Mouse (Mus musculus): ENCODE measurements at regions not wholly inside any gene's neighbourhood (a gene's known extent, or its start where the extent isn't known, plus 50 kb on each side); places are given as distances from the start of the nearest gene placed in this dataset.

- Histone ChIP-seq H3K4me1 (ENCODE audit: control insufficient read depth, insufficient read depth, low read length) (0 out of 2 replicates have a peak, but pooled peaks cover 4% of the 10 kb centered on the region), H3K36me3 (ENCODE audit: control insufficient read depth, insufficient read depth, low read length) (no peaks in the 10 kb centered on the region), H3K27ac (replicated peaks; ENCODE audit: insufficient read depth, low read depth, low read length) (no peak overlapping the region), H3K27me3 (ENCODE audit: control insufficient read depth, insufficient read depth, low read length) (no peaks in the 10 kb centered on the region), H3K9ac (ENCODE audit: low read depth, low read length) (no peak overlapping the region), H3K4me3 (ENCODE audit: insufficient read depth, low read depth, low read length) (no peak overlapping the region), H3K79me2 (ENCODE audit: control insufficient read depth, insufficient read depth, low read length) (no peaks in the 10 kb centered on the region)
- WGBS: 51% methylated on average over 8 of the region's 8 CpGs
- TF ChIP-seq POLR2A (IDR thresholded peaks at IDR 0.05; ENCODE audit: extremely low read depth, insufficient read depth, low read length) (no peak), CTCF (IDR thresholded peaks at IDR 0.05; ENCODE audit: low read depth, low read length) (no peak)
- DNase-seq (ENCODE audit: extremely low read depth, low read depth, low spot score): peak; percentile 84
These were observed 54.2 kb upstream of the Bhlhe40 start for GRCm38 (mm10) chr6:108606231-108606630.

- DNase-seq (ENCODE audit: extremely low read depth, low read depth, low spot score): no peak
- no peaks in the 10 kb centered on the region for H3K79me2 ChIP-seq (ENCODE audit: control insufficient read depth, insufficient read depth, low read length)
- H3K4me1 ChIP-seq (ENCODE audit: control insufficient read depth, insufficient read depth, low read length): 0 out of 2 replicates have a peak, but pooled peaks cover 4% of the 10 kb centered on the region
- no peak overlapping the region for H3K4me3 ChIP-seq (ENCODE audit: insufficient read depth, low read depth, low read length)
- no peaks in the 10 kb centered on the region for H3K36me3 ChIP-seq (ENCODE audit: control insufficient read depth, insufficient read depth, low read length)
- TF ChIP-seq POLR2A (IDR thresholded peaks at IDR 0.05; ENCODE audit: extremely low read depth, insufficient read depth, low read length): no peak
- no peak for TF ChIP-seq CTCF (IDR thresholded peaks at IDR 0.05; ENCODE audit: low read depth, low read length)
- no peaks in the 10 kb centered on the region for H3K27me3 ChIP-seq (ENCODE audit: control insufficient read depth, insufficient read depth, low read length)
- H3K27ac ChIP-seq (replicated peaks; ENCODE audit: insufficient read depth, low read depth, low read length): no peak overlapping the region
- WGBS: 73% methylated on average over 7 of the region's 7 CpGs
- no peak overlapping the region for H3K9ac ChIP-seq (ENCODE audit: low read depth, low read length)
These were observed 52.1 kb upstream of the Bhlhe40 start for GRCm38 (mm10) chr6:108608308-108608707.
